ENCODE assay signal across 10 mouse cellular contexts in the genomic region with DNA sequence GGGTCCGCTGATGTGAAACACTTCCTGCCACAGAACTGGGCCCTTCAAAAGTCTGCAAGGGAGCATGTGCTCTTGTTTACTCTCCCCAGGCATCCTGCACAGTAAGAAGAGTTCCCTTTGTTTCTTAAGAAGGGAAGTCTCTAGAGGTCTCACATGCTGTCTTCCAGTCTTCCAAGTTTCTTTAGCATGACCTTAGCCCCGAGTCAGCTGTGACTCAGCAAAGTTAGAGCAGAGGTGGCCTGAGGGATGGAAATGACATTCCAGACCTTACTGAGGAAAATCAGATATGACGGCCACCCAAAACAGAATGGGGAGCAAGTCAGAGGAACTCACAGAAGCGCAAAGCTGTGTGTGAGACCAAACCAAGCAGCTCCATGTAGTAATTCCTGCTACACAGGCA. TPM values are rescaled to one million over a fixed set of nuclear protein-coding genes. Genes with fewer than 3 reads are reported as not detected.
A peak's percentile ranks its signal among the peaks of the same experiment; 100 is the strongest.
DNase-seq lines count a peak whose midpoint lies in the region; ATAC-seq and TF ChIP-seq lines count a peak whose summit lies in the region.
"Had no signal": no experiment of that assay in that cellular context is flagged by ENCODE, and none has a peak within 500 bp of the region (broad histone marks: within the 10 kb centered on the region; RNA-seq: fewer than 3 reads in every experiment).

No protein-coding gene starts in this region.

- no peak for ATAC-seq in liver, embryonic 12.5 days
- no peak for ATAC-seq in intestine, embryonic 16.5 days
- ATAC-seq in stomach, embryonic 15.5 days (ENCODE audit: insufficient read depth, low FRiP score, low read depth), result no peak
- no peak for ATAC-seq in forebrain, embryonic 12.5 days (ENCODE audit: low FRiP score)
- no peak for ATAC-seq in midbrain, embryonic 15.5 days (replicated peaks)

- H3K4me2 ChIP-seq in liver, embryonic 12.5 days, result no peak overlapping the region
- no peak overlapping the region for H3K4me2 ChIP-seq in intestine, embryonic 16.5 days (ENCODE audit: low read depth, low read length)
- no peak overlapping the region for H3K4me2 ChIP-seq in stomach, embryonic 15.5 days
- H3K4me2 ChIP-seq in forebrain, embryonic 12.5 days, result no peak overlapping the region
- no peak overlapping the region for H3K4me2 ChIP-seq in midbrain, embryonic 15.5 days
- H3K4me2 ChIP-seq: hindbrain, embryonic 14.5 days had no signal

- H3K4me1 ChIP-seq in liver, adult 2 months (ENCODE audit: control insufficient read depth, insufficient read depth, low read length), result peaks cover 4% of the 10 kb centered on the region; the same call in 1 of the 2 replicates
- H3K4me1 ChIP-seq in liver, embryonic 12.5 days, result peaks cover 16% of the 10 kb centered on the region
- H3K4me1 ChIP-seq in intestine, embryonic 16.5 days (ENCODE audit: control insufficient read depth, insufficient read depth, low read length), result peaks cover 17% of the 10 kb centered on the region
- H3K4me1 ChIP-seq in stomach, embryonic 15.5 days, result peaks cover 12% of the 10 kb centered on the region
- peaks cover 18% of the 10 kb centered on the region for H3K4me1 ChIP-seq in forebrain, embryonic 12.5 days
- peaks cover 8% of the 10 kb centered on the region; the same call in 1 of the 2 replicates for H3K4me1 ChIP-seq in midbrain, embryonic 15.5 days

- no peak for TF ChIP-seq POLR2A in liver, adult 2 months (IDR thresholded peaks at IDR 0.05; ENCODE audit: extremely low read depth, insufficient read depth, low read length)

- peaks cover 60% of the 10 kb centered on the region for H3K79me2 ChIP-seq in liver, adult 2 months (ENCODE audit: control insufficient read depth, insufficient read depth, low read length)

- H3K27me3 ChIP-seq in liver, adult 2 months (ENCODE audit: control insufficient read depth, insufficient read depth, low read length), result no peaks in the 10 kb centered on the region
- H3K27me3 ChIP-seq in liver, embryonic 12.5 days (replicated peaks), result no peaks in the 10 kb centered on the region
- no peaks in the 10 kb centered on the region for H3K27me3 ChIP-seq in intestine, embryonic 16.5 days (replicated peaks; ENCODE audit: control insufficient read depth, insufficient read depth, low read length)
- no peaks in the 10 kb centered on the region for H3K27me3 ChIP-seq in stomach, embryonic 15.5 days (replicated peaks)
- H3K27me3 ChIP-seq in forebrain, embryonic 12.5 days, result no peaks in the 10 kb centered on the region
- no peaks in the 10 kb centered on the region for H3K27me3 ChIP-seq in midbrain, embryonic 15.5 days (replicated peaks)

- no peak for TF ChIP-seq CTCF in liver, adult 2 months (IDR thresholded peaks at IDR 0.05; ENCODE audit: low read depth, low read length)

- DNase-seq in adrenal gland, postnatal 10 days, result peak; percentile 26
- DNase-seq in adrenal gland, postnatal 14 days, result no peak
- DNase-seq in liver, adult 2 months (ENCODE audit: extremely low read depth, low read depth, low spot score), result no peak

- no peak overlapping the region for H3K9ac ChIP-seq in liver, adult 2 months (ENCODE audit: low read depth, low read length)
- H3K9ac ChIP-seq in liver, embryonic 12.5 days, result no peak overlapping the region
- no peak overlapping the region for H3K9ac ChIP-seq in intestine, embryonic 16.5 days (ENCODE audit: low read depth, low read length)
- H3K9ac ChIP-seq in stomach, embryonic 15.5 days, result no peak overlapping the region
- H3K9ac ChIP-seq in forebrain, embryonic 12.5 days, result no peak overlapping the region
- H3K9ac ChIP-seq in midbrain, embryonic 15.5 days, result no peak overlapping the region
- H3K9ac ChIP-seq: hindbrain, embryonic 14.5 days had no signal

- 65% methylated on average over 4 of the region's 4 CpGs for WGBS in liver, adult 2 months
- WGBS in liver, embryonic 12.5 days (ENCODE audit: insufficient replicate concordance), result 70% methylated on average over 4 of the region's 4 CpGs
- 67% methylated on average over 4 of the region's 4 CpGs for WGBS in intestine, embryonic 16.5 days
- 57% methylated on average over 4 of the region's 4 CpGs for WGBS in stomach, embryonic 15.5 days
- 72% methylated on average over 4 of the region's 4 CpGs for WGBS in forebrain, embryonic 12.5 days
- WGBS in midbrain, embryonic 15.5 days, result 70% methylated on average over 4 of the region's 4 CpGs

- H3K27ac ChIP-seq in liver, adult 2 months (replicated peaks; ENCODE audit: insufficient read depth, low read depth, low read length), result 0 out of 2 replicates have a peak overlapping the region, but pooled peaks have one; percentile 12
- no peak overlapping the region for H3K27ac ChIP-seq in liver, embryonic 12.5 days
- peak overlapping the region; percentile 17; the same call in 1 of the 2 replicates for H3K27ac ChIP-seq in intestine, embryonic 16.5 days (ENCODE audit: low read length)
- peak overlapping the region; percentile 41; the same call in 1 of the 2 replicates for H3K27ac ChIP-seq in stomach, embryonic 15.5 days
- no peak overlapping the region for H3K27ac ChIP-seq in forebrain, embryonic 12.5 days
- H3K27ac ChIP-seq in midbrain, embryonic 15.5 days, result no peak overlapping the region
- H3K27ac ChIP-seq: forebrain, embryonic 10.5 days; hindbrain, embryonic 14.5 days had no signal

- no peaks in the 10 kb centered on the region for H3K36me3 ChIP-seq in liver, adult 2 months (ENCODE audit: control insufficient read depth, insufficient read depth, low read length)
- peaks cover 34% of the 10 kb centered on the region for H3K36me3 ChIP-seq in liver, embryonic 12.5 days
- H3K36me3 ChIP-seq in intestine, embryonic 16.5 days (ENCODE audit: control insufficient read depth, insufficient read depth, low read length), result no peaks in the 10 kb centered on the region
- H3K36me3 ChIP-seq in stomach, embryonic 15.5 days, result peaks cover 2% of the 10 kb centered on the region
- peaks cover 9% of the 10 kb centered on the region for H3K36me3 ChIP-seq in forebrain, embryonic 12.5 days (replicated peaks)
- H3K36me3 ChIP-seq in midbrain, embryonic 15.5 days (replicated peaks), result no peaks in the 10 kb centered on the region

- no peak overlapping the region for H3K4me3 ChIP-seq in liver, adult 2 months (ENCODE audit: insufficient read depth, low read depth, low read length)
- no peak overlapping the region for H3K4me3 ChIP-seq in liver, embryonic 12.5 days
- no peak overlapping the region for H3K4me3 ChIP-seq in intestine, embryonic 16.5 days (ENCODE audit: low read length)
- H3K4me3 ChIP-seq in stomach, embryonic 15.5 days (replicated peaks), result no peak overlapping the region
- H3K4me3 ChIP-seq in forebrain, embryonic 12.5 days (replicated peaks), result no peak overlapping the region
- no peak overlapping the region for H3K4me3 ChIP-seq in midbrain, embryonic 15.5 days
- H3K4me3 ChIP-seq: forebrain, embryonic 10.5 days had no signal

- H3K9me3 ChIP-seq in liver, embryonic 12.5 days (replicated peaks), result no peaks in the 10 kb centered on the region
- no peaks in the 10 kb centered on the region for H3K9me3 ChIP-seq in intestine, embryonic 16.5 days (ENCODE audit: control insufficient read depth, low read length)
- no peaks in the 10 kb centered on the region for H3K9me3 ChIP-seq in stomach, embryonic 15.5 days
- H3K9me3 ChIP-seq in forebrain, embryonic 12.5 days, result no peaks in the 10 kb centered on the region
- H3K9me3 ChIP-seq in midbrain, embryonic 15.5 days, result no peaks in the 10 kb centered on the region
- H3K9me3 ChIP-seq: forebrain, embryonic 10.5 days had no signal

RNA-seq across cellular contexts. Expression of gene Spen, which starts 37.8 kb away (rescaled TPM):
- total RNA-seq in adrenal gland, postnatal 10 days (2021), result 10 to 100 TPM; 36.6 to 55.2 TPM
- 50.2 and 60.0 TPM in 2 replicates for total RNA-seq in adrenal gland, postnatal 14 days (2021)
- total RNA-seq in liver, adult 2 months (2014; rRNA removed), result 8.1 and 9.1 TPM in 2 replicates
- polyA plus RNA-seq in liver, adult 2 months (2012; rRNA removed), result 5.9 and 7.5 TPM in 2 replicates
- polyA plus RNA-seq in liver, embryonic 12.5 days (2016; fragmentation: Nextera tagmentation; extraction: Ambion mirVana), result 9.1 and 9.2 TPM in 2 replicates
- 6.2 and 6.3 TPM in 2 replicates for polyA plus RNA-seq in intestine, embryonic 16.5 days (2015; fragmentation: Nextera tagmentation; extraction: Ambion mirVana)
- 8.4 and 10.4 TPM in 2 replicates for polyA plus RNA-seq in stomach, embryonic 15.5 days (2015; fragmentation: Nextera tagmentation; extraction: Ambion mirVana)
- polyA plus RNA-seq in forebrain, embryonic 12.5 days (2016; fragmentation: Nextera tagmentation; extraction: Ambion mirVana), result 20.3 and 20.9 TPM in 2 replicates
- polyA plus RNA-seq in midbrain, embryonic 15.5 days (2015; fragmentation: Nextera tagmentation; extraction: Ambion mirVana), result 19.4 and 20.0 TPM in 2 replicates

RNA-seq across cellular contexts. Expression of gene Zbtb17, which starts 56.2 kb away (rescaled TPM):
- total RNA-seq in adrenal gland, postnatal 10 days (2021), result 10 to 100 TPM; 16.2 to 20.0 TPM
- total RNA-seq in adrenal gland, postnatal 14 days (2021), result 17.0 and 19.4 TPM in 2 replicates
- 7.3 and 8.5 TPM in 2 replicates for total RNA-seq in liver, adult 2 months (2014; rRNA removed)
- polyA plus RNA-seq in liver, adult 2 months (2012; rRNA removed), result 12.8 and 16.8 TPM in 2 replicates
- polyA plus RNA-seq in liver, embryonic 12.5 days (2016; fragmentation: Nextera tagmentation; extraction: Ambion mirVana), result 15.6 and 16.8 TPM in 2 replicates
- polyA plus RNA-seq in intestine, embryonic 16.5 days (2015; fragmentation: Nextera tagmentation; extraction: Ambion mirVana), result 21.5 and 27.2 TPM in 2 replicates
- 27.5 and 30.9 TPM in 2 replicates for polyA plus RNA-seq in stomach, embryonic 15.5 days (2015; fragmentation: Nextera tagmentation; extraction: Ambion mirVana)
- polyA plus RNA-seq in forebrain, embryonic 12.5 days (2016; fragmentation: Nextera tagmentation; extraction: Ambion mirVana), result 58.6 and 61.2 TPM in 2 replicates
- 49.4 and 49.7 TPM in 2 replicates for polyA plus RNA-seq in midbrain, embryonic 15.5 days (2015; fragmentation: Nextera tagmentation; extraction: Ambion mirVana)

Comparison
In these comparisons a context has a peak if more than half of its experiments do, and no peak if none do; other contexts are left out.
1. H3K27ac ChIP-seq: peak in liver, adult 2 months (single experiment), intestine, embryonic 16.5 days (single experiment) and stomach, embryonic 15.5 days (single experiment); none in liver, embryonic 12.5 days (single experiment), forebrain, embryonic 12.5 days (single experiment) and midbrain, embryonic 15.5 days (single experiment).